In the genomic region with DNA sequence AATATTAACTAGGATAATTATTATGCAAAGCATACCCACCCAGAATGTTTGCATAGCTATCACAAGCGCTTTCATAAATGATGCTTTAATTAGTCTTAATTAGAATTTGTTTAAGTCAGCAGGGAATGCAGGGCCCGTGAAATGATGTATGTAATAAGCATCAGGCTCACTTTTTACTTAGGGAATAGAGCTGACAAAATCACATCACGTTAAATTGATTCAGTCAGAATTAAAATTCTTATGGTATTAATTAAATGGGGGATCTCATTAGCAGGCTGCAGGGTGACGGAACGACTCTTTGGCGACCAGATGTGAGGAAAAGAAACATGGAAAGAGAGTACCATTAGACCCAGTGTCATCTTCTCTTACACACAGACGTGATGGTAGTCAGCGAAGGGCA, we compare ENCODE assay signal across 19 mouse cellular contexts.
DNase-seq lines count a peak whose midpoint lies in the region; ATAC-seq lines count a peak whose summit lies in the region.
"Had no signal": no experiment of that assay in that cellular context is flagged by ENCODE, and none has a peak within 500 bp of the region (broad histone marks: within the 10 kb centered on the region; RNA-seq: fewer than 3 reads in every experiment).

No protein-coding gene starts in this region.

- H3K4me1 ChIP-seq in hindbrain, embryonic 11.5 days (replicated peaks; ENCODE audit: control insufficient read depth, insufficient read depth, low read length), result no peaks in the 10 kb centered on the region
- no peaks in the 10 kb centered on the region for H3K4me1 ChIP-seq in hindbrain, embryonic 10.5 days (replicated peaks)
- no peaks in the 10 kb centered on the region for H3K4me1 ChIP-seq in hindbrain, embryonic 12.5 days
- 0 out of 2 replicates have a peak, but pooled peaks cover 2% of the 10 kb centered on the region for H3K4me1 ChIP-seq in midbrain, embryonic 14.5 days (ENCODE audit: control insufficient read depth, insufficient read depth, low read length)
- H3K4me1 ChIP-seq: heart, embryonic 10.5 days; intestine, embryonic 15.5 days had no signal

- no peak for DNase-seq in hindbrain, embryonic 11.5 days (ENCODE audit: low spot score)
- DNase-seq in hindbrain, embryonic 10.5 days (ENCODE audit: low spot score), result no peak
- peak; percentile 65 for DNase-seq in midbrain, embryonic 14.5 days
- peak; percentile 91 for DNase-seq in retina, postnatal 1 day
- no peak for DNase-seq in thymus, postnatal 0 days (ENCODE audit: low spot score)
- no peak for DNase-seq in heart, adult 9 months (ENCODE audit: low spot score in 2 of 2)
- DNase-seq: adrenal gland, adult 2 months; cerebellum, adult 11-12 months; gastrocnemius, postnatal 36 days; heart, postnatal 10 days; layer of hippocampus, postnatal 36 days; liver; liver, postnatal 0 days; lung, postnatal 36 days; thymus, postnatal 14 days had no signal

- no peaks in the 10 kb centered on the region for H3K36me3 ChIP-seq in hindbrain, embryonic 11.5 days (ENCODE audit: control insufficient read depth, insufficient read depth, low read length)
- no peaks in the 10 kb centered on the region for H3K36me3 ChIP-seq in hindbrain, embryonic 10.5 days
- no peaks in the 10 kb centered on the region for H3K36me3 ChIP-seq in hindbrain, embryonic 12.5 days
- H3K36me3 ChIP-seq in midbrain, embryonic 14.5 days (ENCODE audit: control insufficient read depth, insufficient read depth, low read length), result no peaks in the 10 kb centered on the region
- H3K36me3 ChIP-seq: heart, embryonic 10.5 days; intestine, embryonic 15.5 days had no signal

- no peak overlapping the region for H3K4me2 ChIP-seq in hindbrain, embryonic 11.5 days (replicated peaks; ENCODE audit: low read depth, low read length)
- H3K4me2 ChIP-seq in hindbrain, embryonic 12.5 days (replicated peaks), result no peak overlapping the region
- no peak overlapping the region for H3K4me2 ChIP-seq in midbrain, embryonic 14.5 days (ENCODE audit: low read length)
- H3K4me2 ChIP-seq: intestine, embryonic 15.5 days had no signal

- 77% methylated on average over 8 of the region's 8 CpGs for WGBS in hindbrain, embryonic 11.5 days
- WGBS in hindbrain, embryonic 10.5 days, result 77% methylated on average over 8 of the region's 8 CpGs
- 61% methylated on average over 8 of the region's 8 CpGs for WGBS in hindbrain, embryonic 12.5 days
- WGBS in midbrain, embryonic 14.5 days, result 49% methylated on average over 8 of the region's 8 CpGs

- H3K9ac ChIP-seq in hindbrain, embryonic 11.5 days (ENCODE audit: low read depth, low read length), result no peak overlapping the region
- H3K9ac ChIP-seq in hindbrain, embryonic 12.5 days, result no peak overlapping the region
- no peak overlapping the region for H3K9ac ChIP-seq in midbrain, embryonic 14.5 days (replicated peaks; ENCODE audit: low read length)
- H3K9ac ChIP-seq: intestine, embryonic 15.5 days; liver, postnatal 0 days had no signal

- no peaks in the 10 kb centered on the region for H3K9me3 ChIP-seq in hindbrain, embryonic 11.5 days (ENCODE audit: control insufficient read depth, low read length)
- H3K9me3 ChIP-seq in hindbrain, embryonic 10.5 days, result no peaks in the 10 kb centered on the region
- H3K9me3 ChIP-seq in hindbrain, embryonic 12.5 days (replicated peaks), result no peaks in the 10 kb centered on the region
- H3K9me3 ChIP-seq in midbrain, embryonic 14.5 days (ENCODE audit: control insufficient read depth, low read length), result no peaks in the 10 kb centered on the region
- H3K9me3 ChIP-seq: heart, embryonic 10.5 days; intestine, embryonic 15.5 days had no signal

- H3K27ac ChIP-seq in hindbrain, embryonic 11.5 days (ENCODE audit: low read depth, low read length), result no peak overlapping the region
- H3K27ac ChIP-seq in hindbrain, embryonic 10.5 days, result no peak overlapping the region
- no peak overlapping the region for H3K27ac ChIP-seq in hindbrain, embryonic 12.5 days
- no peak overlapping the region for H3K27ac ChIP-seq in midbrain, embryonic 14.5 days (replicated peaks; ENCODE audit: low read depth, low read length)
- H3K27ac ChIP-seq: heart, embryonic 10.5 days; intestine, embryonic 15.5 days had no signal

- no peaks in the 10 kb centered on the region for H3K27me3 ChIP-seq in hindbrain, embryonic 11.5 days (ENCODE audit: control insufficient read depth, insufficient read depth, low read length)
- H3K27me3 ChIP-seq in hindbrain, embryonic 10.5 days (ENCODE audit: insufficient read depth, poor library complexity, severe bottlenecking), result no peaks in the 10 kb centered on the region
- no peaks in the 10 kb centered on the region for H3K27me3 ChIP-seq in hindbrain, embryonic 12.5 days
- H3K27me3 ChIP-seq in midbrain, embryonic 14.5 days (ENCODE audit: control insufficient read depth, insufficient read depth, low read length), result no peaks in the 10 kb centered on the region
- H3K27me3 ChIP-seq: CH12.LX; intestine, embryonic 15.5 days had no signal

- H3K4me3 ChIP-seq in hindbrain, embryonic 11.5 days (ENCODE audit: low read depth, low read length), result no peak overlapping the region
- no peak overlapping the region for H3K4me3 ChIP-seq in hindbrain, embryonic 10.5 days
- H3K4me3 ChIP-seq in hindbrain, embryonic 12.5 days, result no peak overlapping the region
- H3K4me3 ChIP-seq in midbrain, embryonic 14.5 days (replicated peaks; ENCODE audit: low read depth, low read length), result no peak overlapping the region
- H3K4me3 ChIP-seq: heart, embryonic 10.5 days; intestine, embryonic 15.5 days had no signal

- ATAC-seq in hindbrain, embryonic 11.5 days (ENCODE audit: low FRiP score), result 0 out of 2 replicates have a peak, but pooled peaks have one; percentile 49
- peak; percentile 77 for ATAC-seq in hindbrain, embryonic 12.5 days (ENCODE audit: low FRiP score)
- peak; percentile 79 for ATAC-seq in midbrain, embryonic 14.5 days (ENCODE audit: low FRiP score, low TSS enrichment)
- ATAC-seq: intestine, embryonic 15.5 days; liver, postnatal 0 days had no signal

Comparison
In these comparisons a context has a peak if more than half of its experiments do, and no peak if none do; other contexts are left out.
1. DNase-seq: peak in midbrain, embryonic 14.5 days (single experiment) and retina, postnatal 1 day (single experiment); none in hindbrain, embryonic 11.5 days (single experiment), hindbrain, embryonic 10.5 days (single experiment), thymus, postnatal 0 days (single experiment) and heart, adult 9 months (0 of 2).
2. Peak in every context shown above with its lines, with median percentiles within 50 percentile points of each other: ATAC-seq.